Mouse (Mus musculus) cortical plate, adult 2 months (tissue): ENCODE measurements at regions not wholly inside any gene's neighbourhood (a gene's known extent, or its start where the extent isn't known, plus 50 kb on each side); places are given as distances from the start of the nearest gene placed in this dataset.

Experiments
- H3K27ac ChIP-seq: fragments of 200-500 bp; 2 replicates; pipeline ENCODE4 v1.5.1; 2012; ENCODE audit warnings: low read length, control low read depth, inconsistent platforms; ENCODE audit not compliant: insufficient read depth
- H3K4me1 ChIP-seq: fragments of 200-500 bp; 2 replicates; pipeline ENCODE4 v1.6.1; 2011; ENCODE audit warnings: low read length; ENCODE audit not compliant: control insufficient read depth, insufficient read depth
- H3K4me3 ChIP-seq: fragments of 200-500 bp; 2 replicates; pipeline ENCODE4 v1.5.1; 2011; ENCODE audit warnings: mild to moderate bottlenecking, low read length, control low read depth; ENCODE audit not compliant: insufficient read depth
- CTCF ChIP-seq: fragments of 200-500 bp; IDR thresholded peaks from 2 replicates; pipeline ENCODE4 v1.5.1; 2011; ENCODE audit warnings: mild to moderate bottlenecking, control low read depth, low read length; ENCODE audit not compliant: insufficient read depth; ENCODE audit errors: extremely low read depth
- POLR2A ChIP-seq: fragments of 200-500 bp; IDR thresholded peaks from 2 replicates; pipeline ENCODE4 v1.6.1; 2011; ENCODE audit warnings: mild to moderate bottlenecking, low read length, control low read depth; ENCODE audit not compliant: insufficient read depth; ENCODE audit errors: extremely low read depth

- TF ChIP-seq POLR2A: no peak
- TF ChIP-seq CTCF: no peak
- Histone ChIP-seq H3K4me3 (no peak overlapping the region), H3K4me1 (no peaks in the 10 kb centered on the region), H3K27ac (no peak overlapping the region)
Measured at GRCm38 (mm10) chr1:73673851-73674235, 450.4 kb downstream of the Tns1 start.

- TF ChIP-seq CTCF (no peak), POLR2A (no peak)
- no peak overlapping the region for H3K4me3 ChIP-seq
- H3K4me1 ChIP-seq: no peaks in the 10 kb centered on the region
- no peak overlapping the region for H3K27ac ChIP-seq
Measured at GRCm38 (mm10) chr1:73673191-73673850, 450.9 kb downstream of the Tns1 start.

GRCm38 (mm10) chr1:73672239-73672638 lies 452.0 kb downstream of the Tns1 start:
- no peak overlapping the region for H3K27ac ChIP-seq
- no peaks in the 10 kb centered on the region for H3K4me1 ChIP-seq
- TF ChIP-seq POLR2A (no peak), CTCF (no peak)
- H3K4me3 ChIP-seq: no peak overlapping the region

GRCm38 (mm10) chr1:73668691-73669090 lies 455.6 kb downstream of the Tns1 start:
- TF ChIP-seq POLR2A (no peak), CTCF (no peak)
- no peaks in the 10 kb centered on the region for H3K4me1 ChIP-seq
- H3K27ac ChIP-seq: no peak overlapping the region
- no peak overlapping the region for H3K4me3 ChIP-seq

- Histone ChIP-seq H3K4me3 (no peak overlapping the region), H3K27ac (no peak overlapping the region), H3K4me1 (no peaks in the 10 kb centered on the region)
- TF ChIP-seq POLR2A (no peak), CTCF (no peak)
Measured at GRCm38 (mm10) chr1:73663546-73663945, 460.7 kb downstream of the Tns1 start.

GRCm38 (mm10) chr1:73645011-73645410 lies 479.2 kb downstream of the Tns1 start:
- H3K4me1 ChIP-seq: no peaks in the 10 kb centered on the region
- H3K27ac ChIP-seq: no peak overlapping the region
- TF ChIP-seq CTCF (no peak), POLR2A (no peak)
- no peak overlapping the region for H3K4me3 ChIP-seq

- TF ChIP-seq POLR2A: no peak
- TF ChIP-seq CTCF: no peak
- Histone ChIP-seq H3K4me3 (no peak overlapping the region), H3K27ac (no peak overlapping the region), H3K4me1 (no peaks in the 10 kb centered on the region)
Measured at GRCm38 (mm10) chr1:73644394-73644793, 479.9 kb downstream of the Tns1 start.

GRCm38 (mm10) chr1:73643431-73643830 lies 480.8 kb downstream of the Tns1 start:
- TF ChIP-seq CTCF (no peak), POLR2A (no peak)
- Histone ChIP-seq H3K4me3 (no peak overlapping the region), H3K4me1 (no peaks in the 10 kb centered on the region), H3K27ac (no peak overlapping the region)

GRCm38 (mm10) chr1:73642691-73643109 lies 481.5 kb downstream of the Tns1 start:
- H3K27ac ChIP-seq: no peak overlapping the region
- no peak for TF ChIP-seq CTCF
- no peak for TF ChIP-seq POLR2A
- no peaks in the 10 kb centered on the region for H3K4me1 ChIP-seq
- H3K4me3 ChIP-seq: no peak overlapping the region

- no peak overlapping the region for H3K4me3 ChIP-seq
- H3K27ac ChIP-seq: no peak overlapping the region
- H3K4me1 ChIP-seq: no peaks in the 10 kb centered on the region
- no peak for TF ChIP-seq POLR2A
Measured at GRCm38 (mm10) chr1:73641456-73641855, 482.8 kb downstream of the Tns1 start.

- TF ChIP-seq POLR2A: no peak
- no peak for TF ChIP-seq CTCF
- no peak overlapping the region for H3K27ac ChIP-seq
- no peak overlapping the region for H3K4me3 ChIP-seq
- no peaks in the 10 kb centered on the region for H3K4me1 ChIP-seq
Measured at GRCm38 (mm10) chr1:73640726-73641451, 483.4 kb downstream of the Tns1 start.
